26 mouse cellular contexts compared by ENCODE assay signal in the genomic region with DNA sequence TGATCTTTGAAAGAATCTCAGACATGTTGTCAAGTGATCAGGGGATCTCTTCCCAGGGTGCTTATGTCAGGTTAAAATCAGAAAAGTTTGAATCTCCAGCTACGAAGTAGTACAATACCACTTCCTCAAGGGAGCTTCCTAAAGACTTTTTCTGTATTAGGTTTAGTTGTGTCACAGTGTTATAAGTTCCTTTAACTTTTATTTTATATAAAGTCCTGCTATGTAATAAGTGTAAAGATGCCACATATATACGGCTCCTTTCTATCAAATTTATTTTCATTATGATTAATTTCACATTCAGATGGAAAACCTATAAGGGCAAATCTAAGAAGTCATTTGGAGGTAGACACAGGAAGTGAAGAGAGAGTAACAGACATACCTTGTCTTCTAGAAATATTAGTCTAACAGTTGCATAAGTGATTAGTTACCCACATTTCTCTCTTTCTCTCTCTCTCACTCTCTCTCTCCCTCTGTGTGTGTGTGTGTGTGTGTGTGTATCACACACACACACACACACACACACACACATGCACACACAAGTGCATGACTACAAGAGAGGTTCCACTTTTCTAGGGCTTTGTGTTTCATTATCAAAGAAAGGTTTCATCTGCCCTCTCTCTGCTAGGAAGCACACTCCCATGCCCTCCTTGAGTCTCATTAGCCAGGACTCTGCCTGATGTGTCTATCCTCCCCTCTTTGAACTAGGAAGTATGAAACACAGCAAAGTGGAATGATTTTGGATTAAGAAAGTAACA.
DNase-seq lines count a peak whose midpoint lies in the region; ATAC-seq and TF ChIP-seq lines count a peak whose summit lies in the region.
"Had no signal": no experiment of that assay in that cellular context is flagged by ENCODE, and none has a peak within 500 bp of the region (broad histone marks: within the 10 kb centered on the region; RNA-seq: fewer than 3 reads in every experiment).

No protein-coding gene starts in this region.

- TF ChIP-seq POLR2A in spleen, adult 2 months (IDR thresholded peaks at IDR 0.05; ENCODE audit: low read depth, low read length): no peak
- no peak for TF ChIP-seq POLR2A in MEL (IDR thresholded peaks at IDR 0.05; ENCODE audit: control insufficient read depth in 1 of 2, insufficient read depth in 1 of 2, low read depth in 1 of 2, low read length in 2 of 2, poor library complexity in 1 of 2)

- no peak for TF ChIP-seq RAD21 in MEL (IDR thresholded peaks at IDR 0.05; ENCODE audit: low read depth, low read length)

- no peak overlapping the region for H3K4me2 ChIP-seq in forebrain, postnatal 0 days (ENCODE audit: low read depth)
- H3K4me2 ChIP-seq: embryonic facial prominence, embryonic 13.5 days; embryonic facial prominence, embryonic 15.5 days; forebrain, embryonic 12.5 days had no signal

- H3K27me3 ChIP-seq in spleen, adult 2 months (ENCODE audit: control insufficient read depth, insufficient read depth, low read length): no peaks in the 10 kb centered on the region
- no peaks in the 10 kb centered on the region for H3K27me3 ChIP-seq in MEL (ENCODE audit: control insufficient read depth in 1 of 2, insufficient read depth in 2 of 2, low read length in 2 of 2)
- no peaks in the 10 kb centered on the region for H3K27me3 ChIP-seq in forebrain, postnatal 0 days (ENCODE audit: insufficient read depth, low read length)
- H3K27me3 ChIP-seq: CH12.LX; embryonic facial prominence, embryonic 13.5 days; embryonic facial prominence, embryonic 15.5 days; forebrain, embryonic 12.5 days had no signal

- H3K36me3 ChIP-seq in spleen, adult 2 months (ENCODE audit: control insufficient read depth, insufficient read depth, low read length): no peaks in the 10 kb centered on the region
- H3K36me3 ChIP-seq in MEL (ENCODE audit: control insufficient read depth in 1 of 2, insufficient read depth in 2 of 2, low read length in 2 of 2): peaks cover 0 to 59% of the 10 kb centered on the region in 2 experiments; a peak in 2 of 4 replicates
- no peaks in the 10 kb centered on the region for H3K36me3 ChIP-seq in forebrain, postnatal 0 days (ENCODE audit: insufficient read depth)
- H3K36me3 ChIP-seq: embryonic facial prominence, embryonic 13.5 days; embryonic facial prominence, embryonic 15.5 days; forebrain, embryonic 10.5 days; forebrain, embryonic 12.5 days had no signal

- WGBS in spleen, adult 2 months: 67% methylated on average over 2 of the region's 2 CpGs
- 94% methylated on average over 2 of the region's 2 CpGs for WGBS in forebrain, postnatal 0 days

- H3K4me3 ChIP-seq in spleen, adult 2 months (ENCODE audit: extremely low read depth, insufficient read depth, insufficient read length): no peak overlapping the region
- H3K4me3 ChIP-seq in MEL (ENCODE audit: control insufficient read depth in 1 of 2, insufficient read depth in 1 of 2, low read depth in 2 of 2, low read length in 2 of 2): peak overlapping the region in 1 of 2 experiments; percentile 22; a peak in 1 of 4 replicates
- no peak overlapping the region for H3K4me3 ChIP-seq in forebrain, postnatal 0 days (ENCODE audit: low read depth, low read length)
- H3K4me3 ChIP-seq: embryonic facial prominence, embryonic 13.5 days; embryonic facial prominence, embryonic 15.5 days; erythroblast, embryonic 14.5 days; forebrain, embryonic 10.5 days; forebrain, embryonic 12.5 days had no signal

- peak; percentile 55 to 74 for TF ChIP-seq EP300 in MEL (IDR thresholded peaks at IDR 0.05; ENCODE audit: low read depth in 1 of 2, low read length in 2 of 2)

- ATAC-seq in forebrain, postnatal 0 days: no peak
- ATAC-seq: forebrain, embryonic 14.5 days; forebrain, embryonic 16.5 days had no signal

- intact Hi-C loops in heart, postnatal 14 days (cut with DNase I): no loop called here

- no peaks in the 10 kb centered on the region for H3K9me3 ChIP-seq in MEL (replicated peaks; ENCODE audit: insufficient read depth, low read length)
- no peaks in the 10 kb centered on the region for H3K9me3 ChIP-seq in forebrain, postnatal 0 days (ENCODE audit: low read length)
- H3K9me3 ChIP-seq: embryonic facial prominence, embryonic 13.5 days; embryonic facial prominence, embryonic 15.5 days; forebrain, embryonic 10.5 days; forebrain, embryonic 12.5 days; G1E had no signal

- DNase-seq in spleen, adult 2 months (ENCODE audit: low read depth in 1 of 2, low spot score in 2 of 2): no peak
- no peak for DNase-seq in spleen, postnatal 14 days (ENCODE audit: low spot score in 2 of 2)
- peak; percentile 40 for DNase-seq in CD4-positive helper T cell, adult 2 months (ENCODE audit: low read depth, low spot score)
- DNase-seq in MEL (ENCODE audit: low read depth, low spot score): peak; percentile 61
- DNase-seq in naive thymus-derived CD4-positive, alpha-beta T cell, adult 2 months (ENCODE audit: low read depth): peak; percentile 56
- DNase-seq in heart, postnatal 14 days: no peak
- no peak for DNase-seq in forebrain, postnatal 0 days
- DNase-seq: adrenal gland, adult 2 months; adrenal gland, postnatal 10 days; adrenal gland, postnatal 25 days; B cell, adult 2 months; cerebellum, adult 11 months; cerebellum, adult 18-20 months; cerebellum, adult 9-10 months; cerebellum, postnatal 10 days; cerebellum, postnatal 25 days; embryo, embryonic 11 days had no signal

- peak overlapping the region; percentile 76 for H3K27ac ChIP-seq in spleen, adult 2 months (ENCODE audit: insufficient read depth, low read length)
- peak overlapping the region; percentile 92 for H3K27ac ChIP-seq in MEL (ENCODE audit: control insufficient read depth, low read depth, low read length)
- no peak overlapping the region for H3K27ac ChIP-seq in forebrain, postnatal 0 days (ENCODE audit: low read depth, low read length)
- H3K27ac ChIP-seq: embryonic facial prominence, embryonic 13.5 days; embryonic facial prominence, embryonic 15.5 days; forebrain, embryonic 10.5 days; forebrain, embryonic 12.5 days had no signal

- H3K79me2 ChIP-seq in MEL (ENCODE audit: control insufficient read depth, insufficient read depth, low read length, poor library complexity): peaks cover 9% of the 10 kb centered on the region

- no peak for TF ChIP-seq CTCF in spleen, adult 2 months (IDR thresholded peaks at IDR 0.05; ENCODE audit: extremely low read depth, insufficient read depth, insufficient read length, insufficient replicate concordance)
- no peak for TF ChIP-seq CTCF in MEL (IDR thresholded peaks at IDR 0.05 in 2 of 3, conservative IDR thresholded peaks at IDR 0.05 in 1 of 3; ENCODE audit: control insufficient read depth in 1 of 3, insufficient read depth in 1 of 3, low read depth in 2 of 3, low read length in 3 of 3, poor library complexity in 1 of 3, severe bottlenecking in 1 of 3)
- no peak for TF ChIP-seq CTCF in forebrain, postnatal 0 days (IDR thresholded peaks at IDR 0.05; ENCODE audit: low read depth)

- H3K9ac ChIP-seq in MEL (ENCODE audit: control insufficient read depth, low read depth, low read length, poor library complexity, severe bottlenecking): peak overlapping the region; percentile 45
- no peak overlapping the region for H3K9ac ChIP-seq in forebrain, postnatal 0 days
- H3K9ac ChIP-seq: embryonic facial prominence, embryonic 13.5 days; embryonic facial prominence, embryonic 15.5 days; forebrain, embryonic 12.5 days had no signal

- peaks cover 3% of the 10 kb centered on the region; the same call in 1 of the 2 replicates for H3K4me1 ChIP-seq in spleen, adult 2 months (ENCODE audit: control insufficient read depth, insufficient read depth, insufficient read length)
- H3K4me1 ChIP-seq in MEL (ENCODE audit: control insufficient read depth in 1 of 2, insufficient read depth in 2 of 2, low read length in 2 of 2): peaks cover 36 to 44% of the 10 kb centered on the region in 2 experiments
- no peaks in the 10 kb centered on the region for H3K4me1 ChIP-seq in forebrain, postnatal 0 days (ENCODE audit: insufficient read depth)
- H3K4me1 ChIP-seq: forebrain, embryonic 12.5 days had no signal

TF ChIP-seq in MEL, 35 proteins besides CTCF, POLR2A, EP300 and RAD21:
- TF ChIP-seq GATA1 (IDR thresholded peaks at IDR 0.05; ENCODE audit: low read depth, low read length) (peak; percentile 41; the same call in 1 of the 2 replicates), NELFE (IDR thresholded peaks at IDR 0.05; ENCODE audit: low read depth, low read length) (no peak), POLR2AphosphoS2 (IDR thresholded peaks at IDR 0.05; ENCODE audit: low read length) (no peak), GABPA (IDR thresholded peaks at IDR 0.05; ENCODE audit: low read depth, low read length) (no peak), MAFK (IDR thresholded peaks at IDR 0.05; ENCODE audit: borderline replicate concordance, low read depth, low read length) (no peak), TBP (IDR thresholded peaks at IDR 0.05; ENCODE audit: low read depth, low read length) (no peak), USF1 (IDR thresholded peaks at IDR 0.05; ENCODE audit: low read depth, low read length) (no peak), MYB (IDR thresholded peaks at IDR 0.05; ENCODE audit: low read depth, low read length) (peak; percentile 64), HCFC1 (IDR thresholded peaks at IDR 0.05; ENCODE audit: low read depth, low read length) (no peak), ETS1 (IDR thresholded peaks at IDR 0.05; ENCODE audit: low read depth, low read length) (peak; percentile 66; the same call in 1 of the 2 replicates), RCOR1 (IDR thresholded peaks at IDR 0.05; ENCODE audit: low read depth, low read length) (peak; percentile 28; the same call in 1 of the 2 replicates), JUND (IDR thresholded peaks at IDR 0.05; ENCODE audit: low read depth, low read length) (peak; percentile 97), TCF12 (IDR thresholded peaks at IDR 0.05; ENCODE audit: low read depth, low read length) (peak; percentile 46; the same call in 1 of the 2 replicates), MYC (IDR thresholded peaks at IDR 0.05; ENCODE audit: low read depth, low read length) (0 out of 2 replicates have a peak, but pooled peaks have one; percentile 43), KAT2A (conservative IDR thresholded peaks at IDR 0.05; ENCODE audit: low read depth, low read length) (no peak), SIN3A (IDR thresholded peaks at IDR 0.05; ENCODE audit: low read length) (peak; percentile 71)

Comparison
In these comparisons a context has a peak if more than half of its experiments do, and no peak if none do; other contexts are left out.
1. DNase-seq: peak in CD4-positive helper T cell, adult 2 months (single experiment), MEL (single experiment) and naive thymus-derived CD4-positive, alpha-beta T cell, adult 2 months (single experiment); none in spleen, adult 2 months (0 of 2), spleen, postnatal 14 days (0 of 2), heart, postnatal 14 days (0 of 2) and forebrain, postnatal 0 days (single experiment).